Mouse (Mus musculus) spleen, adult 2 months (tissue): ENCODE measurements around the gene Ly86.

ENCODE experiments used
- CTCF ChIP-seq: fragments of 200-500 bp; IDR thresholded peaks from 2 replicates; pipeline ENCODE4 v1.5.1; 2011; ENCODE audit warnings: mild to moderate bottlenecking, inconsistent platforms; ENCODE audit not compliant: insufficient read depth, insufficient read length, insufficient replicate concordance; ENCODE audit errors: extremely low read depth
- POLR2A ChIP-seq: fragments of 200-500 bp; IDR thresholded peaks from 2 replicates; pipeline ENCODE4 v1.6.1; 2011; ENCODE audit warnings: low read depth, low read length, inconsistent platforms

- TF ChIP-seq CTCF (no peak), POLR2A (no peak)
Observed at GRCm38 (mm10) chr13:37428496-37428895, 83.5 kb downstream of the Ly86 start.
